Mouse (Mus musculus): ENCODE data around the gene Stk36.

The Stk36 gene

DNA sequence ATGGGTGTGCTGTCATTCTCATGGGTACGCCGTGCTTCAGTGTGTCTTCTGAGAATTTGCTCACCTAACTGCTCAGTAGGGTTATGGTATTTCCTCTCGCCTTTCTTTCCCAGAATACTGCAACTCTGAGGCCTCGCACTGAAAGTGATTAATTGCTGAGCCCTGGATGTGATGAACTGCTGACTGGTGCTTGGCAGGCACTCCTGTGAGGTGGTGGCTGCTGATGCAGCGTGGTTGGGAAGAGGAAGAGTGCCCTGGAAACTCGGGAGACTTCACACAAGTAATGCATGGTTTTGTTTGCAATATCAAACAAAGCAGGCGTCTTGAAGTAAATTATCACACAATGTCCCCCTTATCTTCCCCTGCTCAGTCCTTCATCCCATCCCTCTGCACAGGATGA is 71.5 kb downstream of the Stk36 start:
- DNase-seq: no peak

DNA sequence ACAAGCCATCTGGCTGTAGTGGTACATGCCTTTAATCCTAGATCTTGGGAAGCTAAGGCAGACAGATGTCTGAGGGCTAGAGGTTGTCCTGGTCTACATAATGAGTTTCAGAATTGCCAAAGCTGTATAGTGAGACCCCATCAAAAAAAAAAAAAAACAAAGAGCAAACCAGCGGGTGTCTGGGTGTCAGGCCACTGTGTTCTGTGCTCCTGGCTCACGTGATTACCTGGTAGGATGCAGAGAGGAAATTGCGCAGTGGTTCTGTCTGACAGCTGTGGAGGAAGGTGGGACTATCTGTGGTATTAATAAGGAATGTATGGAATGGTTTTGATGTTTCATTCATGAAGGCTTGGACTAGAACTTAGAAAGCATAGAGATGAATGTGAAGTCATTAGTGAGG is 75.6 kb downstream of the Stk36 start:
- DNase-seq: no peak

DNA sequence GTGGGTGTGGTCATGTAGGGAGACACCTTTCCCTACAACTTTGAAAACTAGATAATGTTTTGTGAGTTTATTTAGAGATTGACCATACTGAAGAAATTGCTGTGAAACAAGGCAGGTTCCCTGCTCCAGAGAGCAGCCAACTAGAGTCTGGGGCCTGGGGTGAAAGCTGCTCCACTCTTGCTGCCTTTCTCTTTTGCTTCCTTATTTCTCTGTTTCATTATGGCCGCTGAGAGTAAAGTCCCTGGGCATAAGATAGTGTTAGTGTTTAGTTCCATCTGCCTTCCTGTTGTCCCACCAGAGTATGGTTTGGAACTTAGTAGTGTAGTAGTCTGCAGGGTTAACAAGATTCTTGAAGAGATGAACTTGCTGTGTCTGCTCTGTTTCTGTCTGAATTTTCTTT is 76.6 kb downstream of the Stk36 start:
- DNase-seq: no peak
